12 mouse cellular contexts compared by ENCODE assay signal in the genomic region with DNA sequence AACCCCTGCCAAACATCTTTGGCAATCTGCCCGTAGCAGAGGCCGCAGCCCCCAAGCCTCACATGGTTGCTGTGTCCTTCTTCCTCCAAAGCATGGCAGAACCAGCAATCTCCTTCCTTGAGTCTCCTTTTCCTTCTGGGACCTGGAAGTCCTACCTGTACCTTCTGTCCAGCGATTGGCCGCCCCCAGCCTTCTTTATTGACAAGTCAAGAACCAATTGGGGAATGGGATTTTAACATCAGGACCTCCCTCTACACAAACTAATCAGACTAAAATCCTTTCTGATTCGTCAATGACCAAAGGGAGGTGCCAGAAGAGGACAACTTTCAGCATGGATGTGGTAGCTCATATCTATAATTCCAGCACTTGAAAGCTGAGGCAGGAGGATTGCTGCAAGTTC.
"Had no signal": no experiment of that assay in that cellular context is flagged by ENCODE, and none has a peak within 500 bp of the region (broad histone marks: within the 10 kb centered on the region; RNA-seq: fewer than 3 reads in every experiment).

No protein-coding gene starts in this region.

- H3K36me3 ChIP-seq: stomach, embryonic 15.5 days had no signal

- H3K27me3 ChIP-seq: limb, embryonic 13.5 days; liver, embryonic 15.5 days; midbrain, embryonic 13.5 days; stomach, embryonic 15.5 days had no signal

- H3K4me3 ChIP-seq: left cerebral cortex, adult 2 months; limb, embryonic 13.5 days; liver, embryonic 15.5 days; midbrain, embryonic 13.5 days; stomach, embryonic 15.5 days had no signal

- H3K9me3 ChIP-seq: limb, embryonic 13.5 days; liver, embryonic 15.5 days; midbrain, embryonic 13.5 days; stomach, embryonic 15.5 days had no signal

- DNase-seq: lung, adult 2 months; lung, postnatal 36 days; thymus, adult 2 months; thymus, postnatal 25 days had no signal

- ATAC-seq: intestine, postnatal 0 days; lung, postnatal 0 days; midbrain, embryonic 13.5 days had no signal

- H3K9ac ChIP-seq: limb, embryonic 13.5 days; liver, embryonic 15.5 days; midbrain, embryonic 13.5 days; stomach, embryonic 15.5 days had no signal

- H3K4me1 ChIP-seq: stomach, embryonic 15.5 days had no signal

- H3K4me2 ChIP-seq: limb, embryonic 13.5 days; liver, embryonic 11.5 days; liver, embryonic 15.5 days; midbrain, embryonic 13.5 days; stomach, embryonic 15.5 days had no signal

- H3K27ac ChIP-seq: left cerebral cortex, adult 2 months; limb, embryonic 13.5 days; liver, embryonic 15.5 days; midbrain, embryonic 13.5 days; stomach, embryonic 15.5 days had no signal
